Mouse (Mus musculus) neural tube, embryonic 14.5 days (tissue): ENCODE measurements around the gene Wnk4. TPM values are rescaled to one million over a fixed set of nuclear protein-coding genes. Genes with fewer than 3 reads are reported as not detected.

Experiments
- ATAC-seq: fragments of 200-750 bp; cut with Nextera tagmentation; 2 replicates; pipeline ENCODE4 v1.8.0; 2017; ENCODE audit warnings: low read depth, mild to moderate bottlenecking, moderate TSS enrichment, moderate library complexity
- H3K27ac ChIP-seq: fragments of 300-500 bp; sonication (generic); 2 replicates; pipeline ENCODE4 v1.5.1; 2014; ENCODE audit warnings: low read depth, mild to moderate bottlenecking, control low read depth, low read length, moderate library complexity, mixed read lengths
- H3K27me3 ChIP-seq: fragments of 300-500 bp; sonication (generic); 2 replicates; pipeline ENCODE4 v1.6.1; 2014; ENCODE audit warnings: low read length; ENCODE audit not compliant: control insufficient read depth, insufficient read depth
- H3K36me3 ChIP-seq: fragments of 300-500 bp; sonication (generic); 2 replicates; pipeline ENCODE4 v1.6.1; 2014; ENCODE audit warnings: low read length, mixed read lengths; ENCODE audit not compliant: control insufficient read depth, insufficient read depth
- H3K4me1 ChIP-seq: fragments of 300-500 bp; sonication (generic); 2 replicates; pipeline ENCODE4 v1.6.1; 2014; ENCODE audit warnings: low read length; ENCODE audit not compliant: control insufficient read depth, insufficient read depth
- H3K4me2 ChIP-seq: fragments of 300-500 bp; sonication (generic); 2 replicates; pipeline ENCODE4 v1.6.1; 2014; ENCODE audit warnings: mild to moderate bottlenecking, low read depth, low read length, control low read depth
- H3K4me3 ChIP-seq: fragments of 300-500 bp; sonication (generic); 2 replicates; pipeline ENCODE4 v1.5.1; 2014; ENCODE audit warnings: low read depth, low read length, control low read depth, mixed read lengths
- H3K9ac ChIP-seq: fragments of 300-500 bp; sonication (generic); replicated peaks from 2 replicates; pipeline ENCODE4 v1.6.1; 2014; ENCODE audit warnings: low read depth, mild to moderate bottlenecking, control low read depth, low read length, mixed read lengths
- H3K9me3 ChIP-seq: fragments of 300-500 bp; sonication (generic); 2 replicates; pipeline ENCODE4 v1.6.1; 2016; ENCODE audit warnings: low read length; ENCODE audit not compliant: control insufficient read depth
- WGBS: fragments of 180-500 bp; shearing (Covaris S2); extraction: QIAGEN DNeasy Blood & Tissue Kit; methylation state at CpG from one replicate; pipeline ENCODE4 v1.1.7; 2014; 5-methylcytosine and 5-hydroxymethylcytosine counted together
- polyA plus RNA-seq: library from polyadenylated mRNA; unstranded; fragments of >200 nt; fragmentation: Nextera tagmentation; extraction: Ambion mirVana; gene quantifications from 2 replicates; pipeline ENCODE4 v1.2.1, GENCODE M21; 2014

The Wnk4 gene
- polyA plus RNA-seq, 1 experiment from 2014 or later: 4.2 TPM

DNA sequence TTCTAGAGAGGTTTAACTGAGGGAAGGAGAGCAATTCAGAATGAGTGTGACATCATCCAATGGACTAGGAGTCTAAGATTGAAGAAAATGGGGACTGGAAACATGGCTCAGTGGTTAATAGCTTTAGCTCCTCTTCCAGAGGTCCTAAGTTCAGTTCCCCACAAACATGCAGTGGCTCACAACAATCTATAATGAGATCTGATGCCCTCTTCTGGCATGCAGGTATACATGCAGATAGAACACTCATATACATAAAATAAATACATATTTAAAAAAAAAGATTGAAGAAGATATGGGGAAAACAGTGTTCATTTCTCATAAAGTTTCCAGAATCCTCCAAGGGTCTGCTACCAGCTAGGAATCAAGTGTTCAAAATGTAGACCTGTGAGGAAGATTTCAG lies 24.9 kb upstream of the Wnk4 start:
- Histone ChIP-seq H3K4me3 (no peak overlapping the region), H3K4me1 (no peaks in the 10 kb centered on the region), H3K27me3 (no peaks in the 10 kb centered on the region; the same call in 1 of the 2 replicates), H3K9me3 (no peaks in the 10 kb centered on the region), H3K36me3 (no peaks in the 10 kb centered on the region), H3K9ac (no peak overlapping the region), H3K27ac (no peak overlapping the region), H3K4me2 (no peak overlapping the region)
- no peak for ATAC-seq

DNA sequence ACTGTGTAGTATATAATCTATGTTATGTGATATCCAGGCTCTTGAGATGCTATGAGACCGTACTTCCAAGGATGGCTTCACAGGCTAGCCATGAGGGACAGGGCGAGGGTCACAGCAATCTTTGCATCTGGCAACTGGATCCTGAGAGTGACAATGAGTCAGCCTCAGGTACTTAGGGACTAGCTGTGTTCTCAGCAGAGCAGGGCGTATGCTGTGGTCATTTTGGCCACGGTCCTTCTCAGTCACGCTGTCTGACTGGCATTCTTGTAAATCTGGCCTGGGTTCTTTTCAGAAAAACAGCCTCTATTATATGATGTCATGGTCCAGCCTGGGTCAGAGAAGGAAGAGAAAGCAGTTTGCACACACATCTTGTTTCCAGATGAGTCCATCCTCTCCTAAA lies 23.6 kb upstream of the Wnk4 start:
- H3K27me3 ChIP-seq: no peaks in the 10 kb centered on the region; the same call in 1 of the 2 replicates
- H3K36me3 ChIP-seq: no peaks in the 10 kb centered on the region
- no peaks in the 10 kb centered on the region for H3K9me3 ChIP-seq
- no peak overlapping the region for H3K4me2 ChIP-seq
- 94% methylated on average over 5 of the region's 5 CpGs for WGBS
- no peak for ATAC-seq
- H3K27ac ChIP-seq: no peak overlapping the region
- H3K4me1 ChIP-seq: no peaks in the 10 kb centered on the region
- no peak overlapping the region for H3K9ac ChIP-seq
- H3K4me3 ChIP-seq: no peak overlapping the region

- Histone ChIP-seq H3K9me3 (no peaks in the 10 kb centered on the region), H3K4me2 (no peak overlapping the region), H3K9ac (no peak overlapping the region), H3K27ac (no peak overlapping the region), H3K36me3 (no peaks in the 10 kb centered on the region), H3K4me3 (no peak overlapping the region), H3K4me1 (no peaks in the 10 kb centered on the region), H3K27me3 (no peaks in the 10 kb centered on the region)
- no peak for ATAC-seq
- 59% methylated on average over 5 of the region's 5 CpGs for WGBS
Measured at GRCm38 (mm10) chr11:101238071-101238647, 22.2 kb upstream of the Wnk4 start.

- H3K27me3 ChIP-seq: peaks cover 16% of the 10 kb centered on the region
- 25% methylated on average over 4 of the region's 4 CpGs for WGBS
- ATAC-seq: no peak
- no peak overlapping the region for H3K27ac ChIP-seq
- no peaks in the 10 kb centered on the region for H3K36me3 ChIP-seq
- H3K4me3 ChIP-seq: no peak overlapping the region
- no peak overlapping the region for H3K9ac ChIP-seq
- no peaks in the 10 kb centered on the region for H3K4me1 ChIP-seq
- no peak overlapping the region for H3K4me2 ChIP-seq
- H3K9me3 ChIP-seq: no peaks in the 10 kb centered on the region
Measured at GRCm38 (mm10) chr11:101245071-101245470, 15.3 kb upstream of the Wnk4 start.

DNA sequence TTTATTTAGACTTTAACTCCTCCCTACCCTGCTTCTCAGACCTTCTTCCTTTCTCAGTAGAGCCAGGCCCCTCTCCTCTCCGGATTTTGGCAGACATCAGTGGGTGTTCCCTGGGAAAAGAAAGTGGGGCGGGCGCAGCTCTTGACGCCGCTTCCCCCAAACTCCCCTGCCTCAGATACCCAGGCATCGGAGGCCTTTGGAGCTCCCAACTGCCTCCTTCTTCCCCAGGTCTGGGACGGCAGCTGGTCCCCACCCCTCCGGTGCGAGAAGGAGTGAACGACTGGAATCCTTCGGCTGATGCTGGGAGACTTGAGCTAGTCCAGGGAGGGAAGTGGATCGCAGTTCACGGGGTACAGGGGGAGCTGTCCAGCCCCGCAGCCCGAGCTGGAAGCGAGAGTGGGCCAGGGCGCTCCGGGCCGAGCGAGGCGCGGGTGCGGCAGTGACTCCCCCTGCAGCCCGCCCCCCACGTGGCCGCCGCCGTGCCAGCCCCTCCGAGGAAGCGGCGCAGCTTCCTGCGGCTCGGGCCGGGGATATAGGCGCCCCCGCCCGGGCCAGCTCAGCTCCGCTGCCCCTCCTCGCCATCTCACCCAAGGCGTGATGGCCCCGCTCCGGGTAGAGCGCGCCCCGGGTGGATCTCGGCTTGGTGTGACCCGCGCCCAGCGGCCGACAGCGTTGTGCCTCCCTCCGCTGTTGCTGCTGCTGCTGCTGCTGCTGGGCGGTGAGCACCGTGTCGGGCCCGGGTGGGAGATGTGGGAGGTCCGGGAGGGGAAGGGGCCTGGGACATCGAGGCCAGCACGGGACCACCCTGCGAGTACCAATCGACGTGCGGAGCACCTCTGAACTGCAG lies 14.3 kb upstream of the Wnk4 start, which contains the start of gene Ramp2:
TSS of gene Ramp2 (plus strand) at position 174 of the 847 bp plus-strand sequence.
- H3K4me3 ChIP-seq: peak within 1 kb of the TSS; percentile 55
- ATAC-seq: peak; percentile 60; the same call in 1 of the 2 replicates
- peak within 1 kb of the TSS; percentile 89 for H3K4me2 ChIP-seq
- no peaks in the 10 kb centered on the region for H3K36me3 ChIP-seq
- no peaks in the 10 kb centered on the region for H3K9me3 ChIP-seq
- peak within 1 kb of the TSS; percentile 57; the same call in 1 of the 2 replicates for H3K27ac ChIP-seq
- peaks cover 16% of the 10 kb centered on the region for H3K27me3 ChIP-seq
- H3K4me1 ChIP-seq: no peaks in the 10 kb centered on the region
- peak within 1 kb of the TSS; percentile 71 for H3K9ac ChIP-seq
- under 1% methylated on average over 49 of the region's 63 CpGs for WGBS

- Histone ChIP-seq H3K4me1 (no peaks in the 10 kb centered on the region), H3K27me3 (peaks cover 16% of the 10 kb centered on the region), H3K9ac (peak overlapping the region; percentile 71), H3K9me3 (no peaks in the 10 kb centered on the region), H3K27ac (no peak overlapping the region), H3K36me3 (no peaks in the 10 kb centered on the region), H3K4me2 (peak overlapping the region; percentile 89), H3K4me3 (peak overlapping the region; percentile 55)
- 5% methylated on average over 7 of the region's 7 CpGs for WGBS
- no peak for ATAC-seq
Measured at GRCm38 (mm10) chr11:101246702-101247012, 13.7 kb upstream of the Wnk4 start.

GRCm38 (mm10) chr11:101247521-101248030 lies 12.8 kb upstream of the Wnk4 start:
- Histone ChIP-seq H3K9me3 (no peaks in the 10 kb centered on the region), H3K27ac (no peak overlapping the region), H3K36me3 (no peaks in the 10 kb centered on the region), H3K9ac (no peak overlapping the region), H3K4me1 (peaks cover under 1% of the 10 kb centered on the region; the same call in 1 of the 2 replicates), H3K27me3 (peaks cover 16% of the 10 kb centered on the region), H3K4me2 (peak overlapping the region; percentile 89; the same call in 1 of the 2 replicates), H3K4me3 (peak overlapping the region; percentile 55; the same call in 1 of the 2 replicates)
- 86% methylated on average over 6 of the region's 6 CpGs for WGBS
- ATAC-seq: no peak

GRCm38 (mm10) chr11:101248258-101248994 lies 11.9 kb upstream of the Wnk4 start:
- peaks cover 5% of the 10 kb centered on the region for H3K4me1 ChIP-seq
- ATAC-seq: no peak

More at GRCm38 (mm10) chr11:101248258-101248994, 11.9 kb upstream of the Wnk4 start:
- Histone ChIP-seq H3K9ac (no peak overlapping the region), H3K9me3 (no peaks in the 10 kb centered on the region), H3K4me3 (no peak overlapping the region), H3K36me3 (no peaks in the 10 kb centered on the region), H3K27ac (no peak overlapping the region), H3K27me3 (peaks cover 16% of the 10 kb centered on the region), H3K4me2 (peak overlapping the region; percentile 20; the same call in 1 of the 2 replicates)
- 33% methylated on average over 14 of the region's 14 CpGs for WGBS
